Mouse (Mus musculus) liver, adult 2 months (tissue): ENCODE data around the gene Vps29.

Source experiments
- CTCF ChIP-seq: fragments of 200-500 bp; IDR thresholded peaks from 2 replicates; pipeline ENCODE4 v1.5.1; 2011; ENCODE audit warnings: low read depth, low read length, control low read depth
- POLR2A ChIP-seq: fragments of 200-500 bp; IDR thresholded peaks from 2 replicates; pipeline ENCODE4 v1.6.1; 2011; ENCODE audit warnings: low read length, control low read depth; ENCODE audit not compliant: insufficient read depth; ENCODE audit errors: extremely low read depth

DNA sequence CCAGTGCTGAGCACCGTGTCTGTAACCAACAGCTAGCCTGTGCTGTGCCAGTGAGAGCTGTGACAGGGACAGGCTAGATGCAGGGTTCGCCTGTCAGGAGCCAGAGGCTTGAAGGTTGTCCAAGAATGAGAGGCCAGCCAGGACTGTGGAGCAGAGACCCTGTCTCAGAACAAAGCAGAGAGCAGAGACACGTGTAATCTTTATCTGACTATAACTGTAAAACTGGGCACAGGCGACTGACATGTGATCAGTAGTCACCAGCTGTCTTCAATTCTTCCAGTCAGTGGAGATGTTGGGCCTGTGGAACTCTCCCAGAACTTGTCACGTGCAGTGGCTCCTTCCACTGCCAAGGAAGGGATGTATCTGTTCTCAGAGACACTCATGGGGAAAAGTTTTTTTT is 48.6 kb downstream of the Vps29 start:
- TF ChIP-seq POLR2A (no peak), CTCF (no peak)
